Mouse (Mus musculus) liver, embryonic 11.5 days (tissue): ENCODE measurements around the gene Gstt4. TPM values are rescaled to one million over a fixed set of nuclear protein-coding genes. Genes with fewer than 3 reads are reported as not detected.

Experiments
- ATAC-seq: fragments of 200-750 bp; cut with Nextera tagmentation; replicated peaks from 2 replicates; pipeline ENCODE4 v1.8.0; 2017; ENCODE audit warnings: moderate number of reproducible peaks, mild to moderate bottlenecking, moderate TSS enrichment, moderate library complexity; ENCODE audit not compliant: low FRiP score
- DNase-seq: peaks from one replicate; pipeline ENCODE4 v3.0.0-alpha.2; 2017; ENCODE audit warnings: low spot score
- H3K27ac ChIP-seq: fragments of 300-500 bp; sonication (generic); 2 replicates; pipeline ENCODE4 v1.5.1; 2014; ENCODE audit warnings: mild to moderate bottlenecking, low read depth, low read length, control low read depth
- H3K27me3 ChIP-seq: fragments of 300-500 bp; sonication (generic); replicated peaks from 2 replicates; pipeline ENCODE4 v1.6.1; 2014; ENCODE audit warnings: low read length, mixed read lengths; ENCODE audit not compliant: control insufficient read depth, insufficient read depth
- H3K36me3 ChIP-seq: fragments of 300-500 bp; sonication (generic); 2 replicates; pipeline ENCODE4 v1.6.1; 2014; ENCODE audit warnings: mild to moderate bottlenecking, low read length, moderate library complexity, mixed read lengths; ENCODE audit not compliant: control insufficient read depth, insufficient read depth
- H3K4me1 ChIP-seq: fragments of 300-500 bp; sonication (generic); replicated peaks from 2 replicates; pipeline ENCODE4 v1.6.1; 2014; ENCODE audit warnings: low read length, mixed read lengths; ENCODE audit not compliant: control insufficient read depth, insufficient read depth
- H3K4me2 ChIP-seq: fragments of 300-500 bp; sonication (generic); 2 replicates; pipeline ENCODE4 v1.6.1; 2014; ENCODE audit warnings: mild to moderate bottlenecking, control low read depth, moderate library complexity
- H3K4me3 ChIP-seq: fragments of 300-500 bp; sonication (generic); 2 replicates; pipeline ENCODE4 v1.5.1; 2014; ENCODE audit warnings: low read depth, low read length, control low read depth
- H3K9ac ChIP-seq: fragments of 300-500 bp; sonication (generic); 2 replicates; pipeline ENCODE4 v1.6.1; 2014; ENCODE audit warnings: low read depth, low read length, control low read depth
- H3K9me3 ChIP-seq: fragments of 300-500 bp; sonication (generic); 2 replicates; pipeline ENCODE4 v1.6.1; 2016; ENCODE audit warnings: low read length, inconsistent platforms, mixed read lengths; ENCODE audit not compliant: control insufficient read depth
- WGBS: fragments of 180-500 bp; shearing (Covaris S2); extraction: QIAGEN DNeasy Blood & Tissue Kit; methylation state at CpG from one replicate; pipeline ENCODE4 v1.1.7; 2014; 5-methylcytosine and 5-hydroxymethylcytosine counted together
- polyA plus RNA-seq: library from polyadenylated mRNA; unstranded; fragments of >200 nt; fragmentation: Nextera tagmentation; extraction: Ambion mirVana; gene quantifications from 2 replicates; pipeline ENCODE4 v1.2.1, GENCODE M21; 2014

Gstt4 gene
- polyA plus RNA-seq, 1 experiment from 2014 or later, result not detected

DNA sequence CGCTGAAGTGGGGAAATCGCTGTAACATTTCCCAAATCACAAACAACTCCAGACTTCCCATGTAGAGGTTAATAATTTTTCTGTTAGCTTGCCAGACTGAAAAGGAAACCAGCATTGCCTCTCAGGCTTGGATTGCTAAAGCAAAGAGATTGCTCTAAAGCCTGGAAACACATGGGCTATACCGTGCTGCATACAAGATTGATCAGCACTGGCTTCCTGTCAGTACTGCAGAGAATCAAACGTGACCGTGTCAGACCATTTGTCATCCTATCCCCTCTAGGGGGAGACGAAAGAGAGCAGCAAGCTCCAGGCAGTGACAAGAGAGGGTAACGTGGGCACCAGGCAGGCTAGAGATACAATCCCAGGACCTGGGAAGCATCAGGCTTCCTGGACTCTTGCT lies 31.6 kb downstream of the Gstt4 start:
- peak overlapping the region; percentile 16; the same call in 1 of the 2 replicates for H3K27ac ChIP-seq
- ATAC-seq (no peak), DNase-seq (no peak)
- H3K4me2 ChIP-seq, result no peak overlapping the region
- H3K9ac ChIP-seq, result no peak overlapping the region; the same call in 1 of the 2 replicates
- 0 out of 2 replicates have a peak, but pooled peaks cover 3% of the 10 kb centered on the region for H3K36me3 ChIP-seq
- no peaks in the 10 kb centered on the region for H3K27me3 ChIP-seq
- H3K4me1 ChIP-seq, result 0 out of 2 replicates have a peak, but pooled peaks cover 3% of the 10 kb centered on the region
- no peak overlapping the region for H3K4me3 ChIP-seq
- H3K9me3 ChIP-seq, result no peaks in the 10 kb centered on the region
- 21% methylated on average over 7 of the region's 7 CpGs for WGBS

DNA sequence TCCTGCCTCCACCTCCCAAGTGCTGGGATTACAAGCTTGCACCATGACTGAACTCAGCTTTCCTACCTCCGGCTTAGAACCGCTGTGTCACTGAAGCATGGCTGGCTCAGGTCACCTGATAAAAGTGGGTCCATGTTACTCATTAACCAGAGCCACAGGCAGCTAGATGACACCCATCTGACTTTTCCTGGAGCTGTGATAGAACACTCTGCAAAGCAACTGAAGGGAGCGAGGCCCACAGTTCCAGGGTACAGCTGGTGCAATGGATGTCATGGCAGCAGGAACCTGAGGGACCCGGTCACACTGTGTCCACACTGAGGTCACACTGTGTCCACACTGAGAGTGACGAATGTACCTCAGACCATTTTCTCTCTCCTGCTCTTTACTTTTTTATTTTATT lies 32.5 kb downstream of the Gstt4 start:
- no peak overlapping the region for H3K4me2 ChIP-seq
- H3K36me3 ChIP-seq, result 0 out of 2 replicates have a peak, but pooled peaks cover 3% of the 10 kb centered on the region
- 0 out of 2 replicates have a peak, but pooled peaks cover 3% of the 10 kb centered on the region for H3K4me1 ChIP-seq
- no peak overlapping the region; the same call in 1 of the 2 replicates for H3K27ac ChIP-seq
- DNase-seq, result no peak
- H3K9ac ChIP-seq, result no peak overlapping the region
- no peaks in the 10 kb centered on the region for H3K9me3 ChIP-seq
- peak; percentile 83 for ATAC-seq
- WGBS, result 69% methylated on average over 5 of the region's 5 CpGs
- no peaks in the 10 kb centered on the region for H3K27me3 ChIP-seq
- no peak overlapping the region for H3K4me3 ChIP-seq

DNA sequence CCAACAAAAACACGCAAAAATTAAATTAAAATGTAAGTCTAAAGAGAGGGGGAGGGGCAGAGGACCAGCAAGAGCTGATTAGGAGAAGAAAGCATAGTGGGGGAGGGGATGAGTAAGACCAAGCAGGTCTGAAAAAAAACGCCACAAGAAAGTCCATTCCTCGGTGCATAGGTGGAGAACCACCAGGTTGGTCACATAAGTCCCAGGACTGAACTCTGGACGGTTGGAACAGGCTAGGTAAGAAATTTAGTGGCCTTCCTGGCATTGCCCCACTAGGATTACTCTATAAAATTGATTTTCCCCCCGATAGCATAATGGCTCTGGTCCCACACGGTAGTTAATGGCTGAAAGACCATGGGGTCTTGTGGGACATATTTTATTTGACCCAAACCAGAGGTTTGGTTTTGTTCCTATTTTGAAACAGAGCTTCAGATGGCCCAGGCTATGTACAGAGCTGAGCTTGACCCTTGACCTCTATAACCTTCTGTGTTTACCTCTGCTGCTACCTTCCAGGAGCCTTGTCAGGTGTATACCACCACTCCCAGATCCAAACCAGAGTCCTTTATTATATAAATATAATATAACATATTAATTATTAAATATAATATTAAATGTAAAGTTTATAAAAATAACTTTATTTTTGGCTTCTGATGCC lies 33.1 kb downstream of the Gstt4 start:
- WGBS, result 67% methylated on average over 6 of the region's 6 CpGs
- H3K27me3 ChIP-seq, result no peaks in the 10 kb centered on the region
- no peak for DNase-seq

DNA sequence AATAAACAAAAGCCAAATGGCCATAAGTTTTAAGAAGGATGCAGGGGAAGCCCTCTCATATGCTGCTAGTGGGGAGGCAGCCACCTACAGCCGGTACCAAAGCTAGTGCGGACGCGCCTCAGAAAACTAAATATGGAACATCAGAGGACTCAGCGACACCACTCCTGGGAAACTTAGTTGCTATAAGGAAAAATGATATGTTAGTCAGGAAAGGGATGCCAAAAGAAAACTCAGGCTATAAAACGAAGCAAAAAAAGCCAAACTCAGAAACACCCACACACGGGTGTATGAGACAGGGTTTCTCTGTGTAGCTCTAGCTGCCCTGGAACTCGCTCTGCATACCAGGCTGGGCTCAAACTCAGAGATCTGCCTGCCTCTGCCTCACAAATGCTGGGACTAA lies 34.1 kb downstream of the Gstt4 start:
- no peak for DNase-seq
- no peaks in the 10 kb centered on the region for H3K9me3 ChIP-seq
- H3K4me3 ChIP-seq, result no peak overlapping the region
- 0 out of 2 replicates have a peak, but pooled peaks cover 3% of the 10 kb centered on the region for H3K36me3 ChIP-seq
- H3K4me1 ChIP-seq, result 0 out of 2 replicates have a peak, but pooled peaks cover 3% of the 10 kb centered on the region
- 89% methylated on average over 8 of the region's 8 CpGs for WGBS
- no peaks in the 10 kb centered on the region for H3K27me3 ChIP-seq
- H3K27ac ChIP-seq, result no peak overlapping the region
- H3K4me2 ChIP-seq, result no peak overlapping the region
- H3K9ac ChIP-seq, result no peak overlapping the region
- ATAC-seq, result no peak

More for the DNA sequence above, 33.1 kb downstream of the Gstt4 start:
- Histone ChIP-seq H3K4me3 (no peak overlapping the region), H3K4me2 (no peak overlapping the region), H3K27ac (peak overlapping the region; percentile 2), H3K9me3 (no peaks in the 10 kb centered on the region), H3K9ac (no peak overlapping the region), H3K4me1 (0 out of 2 replicates have a peak, but pooled peaks cover 3% of the 10 kb centered on the region), H3K36me3 (0 out of 2 replicates have a peak, but pooled peaks cover 3% of the 10 kb centered on the region)
- no peak for ATAC-seq

DNA sequence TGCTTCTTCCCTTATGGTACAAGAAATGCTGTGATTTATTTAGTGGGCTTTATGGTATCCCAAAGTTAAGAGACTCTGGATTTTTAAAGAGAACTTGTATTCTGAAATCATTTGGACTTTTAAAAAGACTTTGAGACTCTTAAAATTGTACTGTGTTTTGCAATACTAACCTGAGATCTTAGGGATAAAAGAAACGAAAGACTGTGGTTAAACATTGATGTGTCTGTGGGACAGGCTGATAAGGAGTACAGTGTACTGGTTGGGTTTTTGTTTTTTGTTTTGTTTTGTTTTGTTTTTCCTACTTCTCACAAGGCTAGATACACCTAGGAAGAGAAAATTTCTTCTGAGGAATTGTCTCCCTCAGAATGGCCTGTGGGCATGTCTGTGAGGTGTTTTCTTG lies 36.9 kb downstream of the Gstt4 start:
- DNase-seq (no peak), ATAC-seq (no peak)
- Histone ChIP-seq H3K27me3 (peaks cover 7% of the 10 kb centered on the region), H3K9ac (no peak overlapping the region), H3K9me3 (no peaks in the 10 kb centered on the region), H3K4me1 (0 out of 2 replicates have a peak, but pooled peaks cover 3% of the 10 kb centered on the region), H3K4me3 (no peak overlapping the region), H3K4me2 (no peak overlapping the region), H3K36me3 (no peaks in the 10 kb centered on the region), H3K27ac (no peak overlapping the region)
- WGBS, result 31% methylated on average over 1 of the region's 1 CpGs

DNA sequence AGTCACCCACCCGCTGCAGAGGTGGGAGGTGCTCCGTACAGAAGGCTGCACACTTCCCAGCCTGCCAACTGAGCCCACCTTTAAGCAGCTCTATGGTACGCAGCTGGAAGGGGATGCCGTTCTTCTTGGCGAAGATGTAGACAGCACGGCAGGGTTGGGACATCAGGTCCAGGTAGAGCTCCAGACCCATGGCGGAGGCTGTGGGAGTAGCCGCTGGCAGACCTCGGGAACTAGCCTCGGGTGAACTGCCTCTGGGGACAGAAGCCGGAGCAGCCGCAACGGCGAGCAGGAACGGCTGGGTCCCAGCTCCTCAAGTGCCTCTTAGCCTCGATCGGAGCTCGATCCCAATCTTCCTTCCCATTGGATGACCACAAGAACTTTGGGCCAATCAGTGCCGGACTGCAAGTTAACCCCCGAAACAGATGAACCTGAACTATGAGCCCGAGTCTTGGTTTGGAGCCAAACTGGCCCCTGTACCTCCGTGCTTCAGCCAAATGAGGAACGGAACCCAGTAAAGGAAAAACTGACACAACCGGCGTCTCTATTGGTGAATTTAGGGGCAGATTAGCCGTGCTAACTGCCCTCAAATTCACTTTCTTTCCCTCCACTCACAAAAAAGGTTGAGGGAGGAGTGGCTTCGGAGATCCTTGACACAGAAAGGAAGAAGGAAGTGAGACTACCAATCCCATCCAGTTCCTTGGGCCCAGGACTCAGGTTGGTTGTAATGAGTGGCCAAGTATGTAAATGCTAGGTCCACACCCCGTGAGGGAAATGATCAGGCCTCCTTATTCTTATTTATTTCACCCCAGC lies 41.4 kb downstream of the Gstt4 start, which contains the start of the genes Gm20441 and Gstt3:
Gene Gm20441 (minus strand): TSS at position 186 of the 810 bp plus-strand sequence.
Gene Gstt3 (minus strand): TSS at position 646 of the 810 bp plus-strand sequence.
- Histone ChIP-seq H3K27ac (no peak within 1 kb of the TSS), H3K9ac (0 out of 2 replicates have a peak within 1 kb of the TSS, but pooled peaks have one; percentile 14), H3K9me3 (no peaks in the 10 kb centered on the region), H3K4me1 (0 out of 2 replicates have a peak, but pooled peaks cover 3% of the 10 kb centered on the region), H3K4me3 (peak within 1 kb of the TSS; percentile 49), H3K36me3 (no peaks in the 10 kb centered on the region), H3K27me3 (peaks cover 27% of the 10 kb centered on the region), H3K4me2 (peak within 1 kb of the TSS; percentile 88)
- 1% methylated on average over 28 of the region's 28 CpGs for WGBS
- ATAC-seq (no peak), DNase-seq (peak; percentile 56)

DNA sequence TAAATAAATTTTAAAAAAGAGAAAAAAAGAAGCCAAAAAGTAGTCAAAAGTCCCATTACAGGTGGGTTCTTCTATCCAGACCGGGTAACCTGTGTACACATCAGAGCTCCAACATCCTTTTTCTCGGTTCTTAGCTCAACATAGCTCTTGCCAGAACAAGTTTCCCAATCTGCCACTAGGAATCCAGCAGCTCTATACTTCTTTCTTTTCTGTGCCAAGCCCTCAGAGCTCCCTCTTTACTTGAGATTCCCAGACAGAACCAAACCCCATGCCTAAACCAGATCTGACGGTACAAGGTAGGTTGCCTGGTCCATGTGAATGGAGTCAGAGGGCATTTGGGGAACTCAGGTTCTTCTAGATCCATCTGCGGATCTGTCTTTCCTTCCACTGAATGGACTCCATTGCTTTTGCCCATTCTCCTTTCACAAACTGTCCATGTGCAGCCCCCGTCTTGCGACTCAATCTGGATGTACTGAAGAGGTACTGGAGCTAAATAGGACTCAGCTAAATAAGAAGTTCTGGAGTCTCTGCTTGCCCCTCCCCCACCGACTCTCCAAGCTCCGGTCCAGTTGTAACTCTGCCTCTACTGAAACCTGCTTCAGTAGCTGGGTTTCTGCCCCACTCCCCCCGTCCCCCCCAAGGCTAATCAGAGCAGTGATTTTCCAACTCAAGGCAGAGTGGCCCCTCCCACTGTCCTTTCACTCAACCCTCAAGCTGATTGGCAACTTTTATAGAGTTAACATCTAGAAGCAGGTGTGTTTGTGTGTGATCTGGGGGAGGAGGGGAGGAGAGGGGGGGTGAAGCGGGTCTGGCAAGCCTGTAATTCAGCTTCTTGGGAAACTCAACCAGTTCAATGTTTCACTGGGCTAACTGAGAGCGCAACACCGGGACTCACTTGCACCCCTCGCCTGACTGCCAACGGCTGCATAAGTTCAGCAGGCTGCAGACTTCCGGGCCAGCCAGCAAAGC lies 42.9 kb downstream of the Gstt4 start:
- Histone ChIP-seq H3K9ac (no peak overlapping the region), H3K36me3 (no peaks in the 10 kb centered on the region), H3K9me3 (no peaks in the 10 kb centered on the region), H3K4me3 (no peak overlapping the region), H3K27me3 (peaks cover 27% of the 10 kb centered on the region), H3K4me2 (peak overlapping the region; percentile 88), H3K4me1 (0 out of 2 replicates have a peak, but pooled peaks cover 3% of the 10 kb centered on the region), H3K27ac (no peak overlapping the region)
- ATAC-seq (no peak), DNase-seq (no peak)
- WGBS, result 36% methylated on average over 15 of the region's 15 CpGs

DNA sequence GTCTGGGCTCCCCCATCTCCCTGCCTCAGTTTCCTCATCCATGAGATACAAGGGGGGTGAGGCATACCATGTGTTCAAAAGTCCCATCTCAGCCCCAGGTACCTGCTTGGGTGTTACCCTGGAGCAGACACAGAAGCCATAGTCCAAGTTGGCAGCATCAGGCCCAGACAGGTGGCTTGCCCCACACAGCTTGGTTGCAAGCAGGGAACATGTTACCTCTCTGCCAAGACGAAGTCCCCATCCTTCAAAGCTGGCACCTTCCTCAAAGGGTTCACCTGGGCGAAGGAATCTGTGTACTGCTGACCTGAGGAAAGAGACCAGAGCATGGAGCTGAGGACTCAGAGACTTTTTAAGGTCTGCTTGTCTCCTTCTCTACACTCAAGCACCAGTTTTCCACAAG lies 44.5 kb downstream of the Gstt4 start:
- H3K36me3 ChIP-seq, result no peaks in the 10 kb centered on the region
- peaks cover 3% of the 10 kb centered on the region; the same call in 1 of the 2 replicates for H3K4me1 ChIP-seq
- H3K9ac ChIP-seq, result no peak overlapping the region
- 75% methylated on average over 2 of the region's 2 CpGs for WGBS
- DNase-seq (no peak), ATAC-seq (no peak)
- H3K9me3 ChIP-seq, result no peaks in the 10 kb centered on the region
- no peak overlapping the region for H3K4me2 ChIP-seq
- peaks cover 27% of the 10 kb centered on the region for H3K27me3 ChIP-seq
- no peak overlapping the region for H3K27ac ChIP-seq
- no peak overlapping the region for H3K4me3 ChIP-seq
